Mouse (Mus musculus) inflammation-experienced regulatory T-cells, adult 6 months (primary cell): ENCODE measurements around the gene Bicra. TPM values are rescaled to one million over a fixed set of nuclear protein-coding genes. Genes with fewer than 3 reads are reported as not detected.

Experiments used
- ATAC-seq: one replicate; pipeline ENCODE4 v1.8.0; 2017
- polyA plus RNA-seq, 3 experiments: library from polyadenylated mRNA; unstranded; fragments of 100-300 nt; shearing (Covaris generic); gene quantifications; one replicate each; pipeline ENCODE4 v1.2.1; 2017

Gene Bicra
- polyA plus RNA-seq, 3 experiments from 2014 or later, result 2.7 to 4.4 (median 4.2) TPM

GRCm38 (mm10) chr7:15945211-15945610 is 102.5 kb downstream of the Bicra start:
- ATAC-seq, result no peak

- no peak for ATAC-seq
Measured at GRCm38 (mm10) chr7:15944311-15944710, 103.4 kb downstream of the Bicra start.

- ATAC-seq, result no peak
Measured at GRCm38 (mm10) chr7:15938621-15939020, 109.1 kb downstream of the Bicra start.

- no peak for ATAC-seq
Measured at GRCm38 (mm10) chr7:15937491-15937890, 110.2 kb downstream of the Bicra start.

- no peak for ATAC-seq
Measured at GRCm38 (mm10) chr7:15933437-15934359, 114.0 kb downstream of the Bicra start.

GRCm38 (mm10) chr7:15931635-15932034 is 116.1 kb downstream of the Bicra start:
- no peak for ATAC-seq

GRCm38 (mm10) chr7:15930543-15930942 is 117.2 kb downstream of the Bicra start:
- ATAC-seq, result no peak

GRCm38 (mm10) chr7:15929910-15930309 is 117.8 kb downstream of the Bicra start:
- ATAC-seq, result peak; percentile 65

- ATAC-seq, result peak; percentile 95
Measured at GRCm38 (mm10) chr7:15922220-15922773, 125.4 kb downstream of the Bicra start, which contains the start of gene Selenow. TSS of gene Selenow (minus strand) at chr7:15922402.

GRCm38 (mm10) chr7:15921796-15922195 is 125.9 kb downstream of the Bicra start:
- peak; percentile 64 for ATAC-seq

Other genes starting within 250 kb of the Bicra start
- gene Obox6, start 208.2 kb downstream of the Bicra start, polyA plus RNA-seq, result not detected
- not detected for gene Crx, start 168.0 kb downstream of the Bicra start, polyA plus RNA-seq
- gene Crxos, start 165.3 kb downstream of the Bicra start, polyA plus RNA-seq, result not detected
- 100 to 1,000 TPM; 681 to 943 (median 889) TPM for gene Selenow, start 125.5 kb downstream of the Bicra start, polyA plus RNA-seq
- gene Nop53, start 101.8 kb downstream of the Bicra start, polyA plus RNA-seq, result 100 to 1,000 TPM; 272 to 320 (median 288) TPM
- under 1 TPM in 2 of 3 experiments, not detected in 1; 0.19 to 0.34 TPM for gene Ehd2, start 80.4 kb downstream of the Bicra start, polyA plus RNA-seq
- gene Zfp541, start 13.9 kb upstream of the Bicra start, polyA plus RNA-seq, result under 1 TPM in 1 of 3 experiments, not detected in 2; 0.07 TPM
- 100 to 1,000 TPM; 191 to 298 (median 208) TPM for gene Napa, start 50.5 kb upstream of the Bicra start, polyA plus RNA-seq
- 10 to 100 TPM; 18.7 to 23.5 (median 19.2) TPM for gene Kptn, start 72.0 kb upstream of the Bicra start, polyA plus RNA-seq
- gene Slc8a2, start 81.9 kb upstream of the Bicra start, polyA plus RNA-seq, result not detected
- gene Meis3, start 127.2 kb upstream of the Bicra start, polyA plus RNA-seq, result 10 to 100 TPM in 2 of 3 experiments, 1 to 10 TPM in 1; 8.6 to 23.2 (median 20.8) TPM
- gene Dhx34, start 174.1 kb upstream of the Bicra start, polyA plus RNA-seq, result 10 to 100 TPM in 2 of 3 experiments, 1 to 10 TPM in 1; 8.3 to 12.4 (median 11.4) TPM
- under 1 TPM in 1 of 3 experiments, not detected in 2; 0.23 TPM for gene C5ar2, start 196.2 kb upstream of the Bicra start, polyA plus RNA-seq
- under 1 TPM in 1 of 3 experiments, not detected in 2; 0.21 TPM for gene C5ar1, start 211.6 kb upstream of the Bicra start, polyA plus RNA-seq
- 1 to 10 TPM in 2 of 3 experiments, under 1 TPM in 1; 0.96 to 2.4 (median 2.3) TPM for gene Inafm1, start 225.7 kb upstream of the Bicra start, polyA plus RNA-seq
- 10 to 100 TPM; 10.6 to 16.3 (median 11.5) TPM for gene Ccdc9, start 238.9 kb upstream of the Bicra start, polyA plus RNA-seq